Mouse (Mus musculus): ENCODE data around the gene Fiz1.
A peak's percentile ranks its signal among the peaks of the same experiment; 100 is the strongest.
"Not testable (repeated sequence)": the region's sequence is repeated elsewhere in the genome, so short reads cannot be mapped to it uniquely, and the experiment has no call there.

The Fiz1 gene

DNA sequence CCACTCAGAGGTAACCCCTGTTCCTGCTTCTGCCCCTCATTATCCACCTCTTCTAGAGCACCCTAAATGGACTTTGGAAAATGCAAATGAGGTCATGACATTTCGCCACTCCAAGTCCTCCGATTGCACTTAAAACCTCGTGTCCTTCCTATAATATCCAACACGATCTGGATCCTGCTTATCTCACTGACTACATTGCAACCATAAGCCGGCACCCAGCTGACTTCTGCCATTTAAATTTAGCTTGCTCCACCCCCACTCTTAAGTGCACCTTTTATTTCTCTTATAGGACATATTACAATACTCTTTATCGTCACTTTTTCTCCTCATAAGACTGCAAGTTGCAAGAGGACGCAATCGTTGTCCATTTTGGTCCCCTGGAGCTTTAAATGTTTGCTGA is 23.0 kb upstream of the Fiz1 start:
- DNase-seq (ENCODE audit: low read depth) = no peak

DNA sequence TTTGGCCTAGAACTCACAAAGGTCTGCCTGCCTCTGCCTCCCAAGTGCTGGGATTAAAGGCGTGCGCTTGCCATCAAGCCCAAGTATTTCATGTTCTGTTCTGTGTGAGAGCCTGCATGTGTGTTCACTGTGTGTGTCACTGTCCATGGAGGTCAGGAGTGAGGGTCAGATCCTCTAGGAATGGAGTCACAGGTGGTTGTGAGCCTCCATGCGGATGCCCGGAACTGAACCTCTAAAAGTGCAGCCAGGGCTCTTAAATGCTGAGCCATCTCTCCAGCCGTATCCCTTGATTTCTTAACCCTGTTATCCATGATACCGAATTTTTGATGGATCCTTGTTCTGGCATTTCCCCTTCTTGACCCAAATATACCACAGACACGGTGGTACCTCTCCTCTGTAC is 22.5 kb upstream of the Fiz1 start:
- DNase-seq (ENCODE audit: low read depth) = no peak

DNA sequence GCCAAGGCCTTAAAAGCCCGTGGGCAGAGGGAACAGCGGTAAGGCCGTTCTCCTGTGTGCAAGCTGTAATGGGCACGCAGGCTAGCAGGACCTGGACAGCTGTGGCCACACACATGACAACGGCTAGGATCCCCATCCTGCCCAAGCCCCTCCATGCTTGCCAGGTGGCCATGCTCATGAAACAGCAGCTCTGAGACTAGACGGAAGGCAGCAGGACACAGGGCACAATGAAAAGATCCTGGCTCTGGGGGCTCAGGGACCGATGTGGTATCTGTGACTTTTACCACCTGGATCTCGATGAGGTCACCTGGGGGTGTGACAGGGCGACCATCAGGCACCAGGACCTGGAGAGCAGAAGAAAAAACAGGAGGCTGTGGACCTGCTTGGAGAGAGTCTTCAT is 21.6 kb upstream of the Fiz1 start:
- no peak for DNase-seq (ENCODE audit: low read depth)

DNA sequence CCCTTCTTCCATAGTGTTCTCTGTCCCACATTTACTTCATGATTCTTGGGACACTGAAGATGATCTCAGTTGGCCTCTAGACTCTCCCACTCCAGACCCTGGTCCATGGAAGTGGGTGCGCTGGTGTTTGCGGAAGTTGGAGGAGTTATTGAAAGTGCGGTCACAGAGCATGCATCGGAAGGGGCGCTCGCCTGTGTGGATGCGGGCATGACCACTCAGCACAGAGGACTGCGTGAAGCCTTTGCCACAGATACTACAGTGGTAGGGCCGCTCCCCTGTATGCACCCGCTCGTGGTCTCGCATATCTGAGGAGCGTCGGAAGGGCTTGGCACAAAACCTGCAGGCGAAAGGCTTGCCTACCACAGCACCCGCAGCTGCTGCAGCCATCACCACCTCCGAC is 21.1 kb upstream of the Fiz1 start:
- no peak for DNase-seq (ENCODE audit: low read depth)

DNA sequence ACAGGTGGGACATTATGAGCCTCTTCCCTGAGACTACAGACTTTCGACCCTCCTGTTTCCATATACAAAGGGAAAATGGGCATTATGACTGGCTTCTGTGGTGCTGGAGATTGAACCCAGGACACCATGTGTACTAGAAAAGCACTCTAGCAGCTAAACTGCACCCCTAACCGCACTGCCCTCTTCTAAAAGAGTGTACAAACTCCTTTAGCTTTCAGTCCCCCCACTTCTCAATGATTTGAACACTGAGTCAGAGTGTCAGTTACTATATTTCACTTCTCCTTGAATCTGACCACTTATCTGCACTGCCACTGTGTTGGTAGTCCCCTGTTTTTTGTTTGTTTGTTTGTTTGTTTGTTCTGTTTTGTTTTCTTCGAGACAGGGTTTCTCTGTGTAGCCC is 19.3 kb upstream of the Fiz1 start, which contains the start of gene 4632433K11Rik:
Gene 4632433K11Rik, plus strand, starts transcription at position 301 of the 400 bp plus-strand sequence.
- no peak for DNase-seq (ENCODE audit: low read depth)

DNA sequence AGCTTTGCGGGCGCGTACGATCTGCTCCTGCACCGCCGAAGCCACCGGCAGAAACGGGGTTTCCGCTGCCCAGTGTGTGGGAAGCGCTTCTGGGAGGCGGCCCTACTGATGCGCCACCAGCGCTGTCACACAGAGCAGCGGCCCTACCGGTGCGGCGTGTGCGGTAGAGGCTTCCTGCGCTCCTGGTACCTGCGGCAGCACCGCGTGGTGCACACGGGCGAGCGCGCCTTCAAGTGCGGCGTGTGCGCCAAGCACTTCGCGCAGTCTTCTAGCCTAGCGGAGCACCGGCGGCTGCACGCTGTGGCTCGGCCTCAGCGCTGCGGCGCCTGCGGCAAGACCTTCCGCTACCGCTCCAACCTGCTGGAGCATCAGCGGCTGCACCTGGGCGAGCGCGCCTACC is 17.0 kb upstream of the Fiz1 start:
- DNase-seq (ENCODE audit: low read depth) = no peak

DNA sequence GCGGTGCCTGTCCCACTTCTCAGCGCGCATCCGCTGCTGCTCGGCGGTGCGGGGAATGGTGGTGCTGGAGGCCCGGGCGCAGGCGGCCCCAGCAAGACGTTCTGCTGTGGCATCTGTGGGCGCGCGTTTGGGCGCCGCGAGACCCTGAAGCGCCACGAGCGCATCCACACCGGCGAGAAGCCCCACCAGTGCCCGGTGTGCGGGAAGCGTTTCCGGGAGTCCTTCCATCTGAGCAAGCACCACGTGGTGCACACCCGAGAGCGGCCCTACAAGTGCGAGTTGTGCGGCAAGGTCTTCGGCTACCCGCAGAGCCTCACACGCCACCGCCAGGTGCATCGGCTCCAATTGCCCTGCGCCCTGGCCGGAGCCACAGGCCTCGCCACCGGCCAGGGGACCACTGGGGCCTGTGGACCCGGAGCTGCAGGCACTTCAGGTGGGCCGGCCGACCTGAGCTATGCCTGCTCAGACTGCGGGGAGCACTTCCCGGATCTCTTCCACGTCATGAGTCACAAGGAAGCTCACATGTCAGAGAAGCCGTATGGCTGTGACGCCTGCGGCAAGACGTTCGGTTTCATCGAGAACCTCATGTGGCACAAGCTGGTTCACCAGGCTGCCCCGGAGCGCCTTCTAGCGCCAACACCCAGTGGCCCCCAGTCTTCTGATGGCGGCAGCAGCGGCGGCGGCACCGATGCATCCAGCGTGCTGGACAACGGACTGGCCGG is 16.2 kb upstream of the Fiz1 start:
- no peak for DNase-seq (ENCODE audit: low read depth)

DNA sequence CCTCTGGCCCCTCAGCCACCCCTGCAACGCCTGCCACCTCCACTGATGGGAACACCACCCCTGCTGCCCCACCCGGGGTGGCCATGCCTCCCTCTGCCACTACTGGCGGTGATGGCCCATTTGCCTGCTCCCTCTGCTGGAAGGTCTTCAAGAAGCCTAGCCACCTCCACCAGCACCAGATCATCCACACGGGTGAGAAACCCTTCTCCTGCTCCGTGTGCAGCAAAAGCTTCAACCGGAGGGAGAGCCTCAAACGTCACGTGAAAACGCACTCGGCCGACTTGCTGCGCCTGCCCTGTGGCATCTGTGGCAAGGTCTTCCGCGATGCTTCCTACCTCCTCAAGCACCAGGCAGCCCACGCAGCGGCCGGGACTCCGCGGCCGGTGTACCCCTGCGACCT is 15.4 kb upstream of the Fiz1 start:
- no peak for DNase-seq (ENCODE audit: low read depth)

DNA sequence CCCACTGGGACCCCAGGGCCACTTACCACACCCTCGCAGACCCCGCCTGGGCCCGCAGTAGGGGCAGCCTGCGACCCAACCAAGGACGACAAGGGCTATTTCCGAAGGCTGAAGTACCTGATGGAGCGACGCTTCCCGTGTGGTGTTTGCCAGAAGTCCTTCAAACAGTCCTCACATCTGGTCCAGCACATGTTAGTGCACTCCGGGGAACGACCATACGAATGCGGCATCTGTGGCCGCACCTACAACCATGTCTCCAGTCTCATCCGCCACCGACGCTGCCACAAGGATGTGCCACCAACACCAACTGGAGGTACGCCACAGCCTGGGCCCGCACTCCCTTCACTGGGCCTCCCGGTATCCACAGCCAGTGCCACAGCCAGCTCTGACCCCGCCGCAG is 15.0 kb upstream of the Fiz1 start:
- DNase-seq (ENCODE audit: low read depth) = no peak

DNA sequence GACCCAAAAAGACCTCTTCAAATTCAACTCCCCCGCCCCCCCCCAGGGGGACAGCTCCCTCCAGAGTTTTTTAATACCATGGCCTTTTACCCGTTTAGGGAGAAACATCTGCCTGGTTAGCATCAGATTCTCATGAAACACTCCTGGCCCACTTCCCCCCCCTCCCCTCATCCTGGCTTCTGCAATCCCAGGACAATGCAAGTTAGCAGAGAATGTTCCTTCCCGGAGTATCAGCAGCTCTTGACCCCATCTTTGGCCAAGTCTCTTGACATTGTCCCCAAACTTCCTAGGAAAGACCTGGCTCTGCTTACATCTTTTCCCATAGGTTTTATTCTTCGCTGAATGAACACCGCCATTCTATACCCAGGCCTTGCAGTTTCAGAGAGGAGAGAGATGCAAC is 6.7 kb upstream of the Fiz1 start:
- no peak for DNase-seq (ENCODE audit: low read depth)

DNA sequence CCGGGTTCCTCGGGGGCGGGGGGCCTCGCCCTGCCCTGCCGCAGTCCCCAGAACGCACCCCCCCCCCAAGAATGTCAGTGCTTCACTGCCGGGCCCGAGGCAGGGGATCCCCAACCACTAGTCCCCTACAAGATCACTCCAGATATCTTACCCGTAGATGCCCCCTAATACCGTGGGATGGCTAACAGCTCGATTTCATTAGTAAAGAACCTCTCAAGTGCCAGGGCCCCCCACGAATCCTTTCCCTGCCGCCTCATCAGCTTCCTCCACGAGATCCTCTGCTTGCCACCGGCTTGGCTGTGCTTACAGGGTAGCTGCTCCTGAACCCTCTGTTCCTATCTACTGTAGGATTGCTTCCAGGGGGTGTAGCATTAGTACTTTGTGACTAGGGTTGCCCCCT is 6.2 kb upstream of the Fiz1 start:
- peak; percentile 53 for DNase-seq (ENCODE audit: low read depth)

DNA sequence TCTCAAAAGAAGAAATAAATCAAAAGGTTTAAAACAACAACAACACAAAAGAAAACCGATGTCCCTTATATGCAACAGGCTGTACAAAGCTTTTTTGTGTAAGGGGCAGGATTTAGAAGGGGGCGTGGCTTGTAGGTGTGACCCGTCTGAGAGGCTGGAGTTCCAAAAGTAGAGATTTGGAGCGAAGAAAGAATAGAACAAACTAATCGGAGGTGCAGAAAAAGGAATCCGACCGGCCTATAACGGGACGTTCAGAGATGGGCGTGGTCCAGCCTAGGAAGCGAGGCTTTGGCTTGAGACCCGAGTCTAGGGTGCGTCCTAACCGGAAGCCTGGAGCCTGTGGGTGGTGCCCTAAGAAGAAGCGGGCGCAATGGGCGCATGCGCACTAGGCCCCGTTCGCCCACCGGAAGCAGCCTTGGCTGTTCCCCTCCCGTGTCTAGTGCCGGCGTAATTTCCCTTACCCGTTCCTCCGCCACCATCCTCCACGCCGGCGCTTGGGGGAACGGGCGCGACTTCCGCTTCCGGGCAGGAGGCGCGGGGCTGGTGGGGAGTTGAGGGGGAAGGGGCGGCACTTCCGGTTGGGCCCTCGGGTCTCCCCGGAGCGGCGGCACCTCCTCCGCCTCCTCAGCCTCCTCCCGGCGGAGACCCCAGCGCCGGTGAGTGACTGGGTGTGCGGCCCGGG is 5.6 kb upstream of the Fiz1 start, which contains the start of the genes Zfp865 and Ccdc106:
Gene Zfp865, plus strand, starts transcription at position 377 of the 682 bp plus-strand sequence.
Gene Ccdc106, plus strand, starts transcription at position 554 of the 682 bp plus-strand sequence.
- peak; percentile 99 for DNase-seq (ENCODE audit: low read depth)

DNA sequence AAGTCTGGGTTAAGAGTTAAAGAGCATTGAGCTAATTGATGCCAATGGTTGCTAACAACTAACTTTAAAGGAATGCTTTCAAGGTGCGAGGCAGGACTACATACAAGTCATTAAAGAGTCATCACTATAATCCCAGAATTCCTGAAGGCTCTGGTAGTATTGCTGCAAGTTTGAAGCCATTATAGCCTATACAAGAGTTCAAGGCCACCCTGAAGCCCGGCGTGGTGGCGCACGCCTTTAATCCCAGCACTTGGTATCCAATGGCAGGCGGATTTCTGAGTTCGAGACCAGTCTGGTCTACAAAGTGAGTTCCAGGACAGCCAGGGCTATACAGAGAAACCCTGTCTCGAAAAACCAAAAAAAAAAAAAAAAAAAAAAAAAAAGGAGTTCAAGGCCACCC is 5.1 kb upstream of the Fiz1 start:
- DNase-seq (ENCODE audit: low read depth) = peak; percentile 29

DNA sequence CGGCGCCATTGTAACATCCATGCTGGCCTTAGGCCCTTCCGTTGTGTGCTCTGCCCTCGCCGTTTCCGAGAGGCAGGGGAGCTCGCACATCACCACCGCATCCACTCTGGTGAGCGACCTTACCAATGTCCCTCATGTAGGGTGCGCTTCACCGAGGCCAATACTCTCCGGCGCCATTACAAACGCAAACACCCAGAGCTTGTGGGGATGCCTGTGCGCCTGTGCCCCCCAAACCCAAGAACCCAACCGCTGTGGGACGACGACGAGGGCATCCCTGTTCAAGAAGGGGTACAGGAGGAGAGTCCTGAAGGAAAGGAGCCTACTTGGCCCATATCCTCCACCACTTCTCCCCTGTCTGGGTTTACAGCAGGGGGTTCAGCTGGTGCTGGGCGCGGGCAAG is 3.4 kb upstream of the Fiz1 start:
- no peak for DNase-seq (ENCODE audit: low read depth)

DNA sequence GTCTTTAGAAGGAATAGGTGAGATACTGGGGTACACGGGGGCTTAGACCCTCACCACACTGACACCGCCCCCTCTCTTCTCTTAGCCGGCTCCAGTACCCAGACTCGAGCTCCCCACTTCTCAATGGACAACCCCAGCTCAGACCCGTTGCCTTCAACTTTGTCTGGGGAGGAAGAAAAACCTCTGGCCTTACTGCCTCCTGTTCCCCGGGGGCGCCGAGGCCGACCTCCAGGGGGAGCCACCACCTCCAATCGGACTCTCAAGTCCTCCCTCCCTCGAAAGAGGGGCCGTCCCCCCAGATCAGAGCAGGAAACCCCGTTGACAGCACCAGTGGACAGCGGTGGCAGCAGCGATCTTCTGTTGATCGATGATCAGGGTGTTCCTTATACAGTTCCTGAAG is 2.9 kb upstream of the Fiz1 start:
- DNase-seq (ENCODE audit: low read depth) = no peak

DNA sequence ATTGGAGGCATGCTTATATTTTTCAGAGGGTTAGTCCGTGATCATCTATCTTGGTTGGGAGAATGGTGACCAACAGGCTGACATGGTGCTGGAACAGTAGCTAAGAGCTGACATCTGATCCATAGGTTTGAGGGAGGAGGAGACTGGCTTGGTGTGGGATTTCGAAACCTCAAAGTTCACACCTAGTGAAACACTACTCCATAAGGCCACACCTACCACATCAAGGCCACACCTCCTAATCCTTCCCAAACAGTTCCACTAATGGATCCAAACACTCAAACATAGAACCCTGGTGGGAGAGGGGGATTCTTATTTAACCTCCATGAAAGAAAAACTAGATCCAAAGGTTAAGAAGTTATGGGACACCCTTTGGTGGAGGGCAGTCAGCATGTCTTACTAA is 2.4 kb upstream of the Fiz1 start:
- peak; percentile 32 for DNase-seq (ENCODE audit: low read depth)

DNA sequence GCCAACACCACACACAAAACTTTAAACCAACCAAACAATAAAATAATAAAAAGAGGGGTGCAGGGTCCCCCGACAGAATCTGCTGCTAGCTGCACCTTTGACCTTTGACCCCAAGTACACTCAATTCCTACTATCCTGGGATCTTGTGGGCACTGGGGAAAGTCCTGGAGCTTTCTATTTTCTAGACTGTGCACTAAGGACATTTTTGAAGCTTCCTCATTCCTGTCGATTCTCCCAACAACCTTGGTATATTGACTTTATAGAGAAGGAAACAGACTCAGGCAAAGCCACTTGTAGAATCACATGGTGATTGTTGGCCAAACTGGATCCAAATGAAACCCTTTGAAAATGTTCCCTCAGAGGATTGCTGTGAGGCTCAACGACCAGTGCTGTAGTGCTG is 1.6 kb upstream of the Fiz1 start:
- DNase-seq (ENCODE audit: low read depth) = no peak

DNA sequence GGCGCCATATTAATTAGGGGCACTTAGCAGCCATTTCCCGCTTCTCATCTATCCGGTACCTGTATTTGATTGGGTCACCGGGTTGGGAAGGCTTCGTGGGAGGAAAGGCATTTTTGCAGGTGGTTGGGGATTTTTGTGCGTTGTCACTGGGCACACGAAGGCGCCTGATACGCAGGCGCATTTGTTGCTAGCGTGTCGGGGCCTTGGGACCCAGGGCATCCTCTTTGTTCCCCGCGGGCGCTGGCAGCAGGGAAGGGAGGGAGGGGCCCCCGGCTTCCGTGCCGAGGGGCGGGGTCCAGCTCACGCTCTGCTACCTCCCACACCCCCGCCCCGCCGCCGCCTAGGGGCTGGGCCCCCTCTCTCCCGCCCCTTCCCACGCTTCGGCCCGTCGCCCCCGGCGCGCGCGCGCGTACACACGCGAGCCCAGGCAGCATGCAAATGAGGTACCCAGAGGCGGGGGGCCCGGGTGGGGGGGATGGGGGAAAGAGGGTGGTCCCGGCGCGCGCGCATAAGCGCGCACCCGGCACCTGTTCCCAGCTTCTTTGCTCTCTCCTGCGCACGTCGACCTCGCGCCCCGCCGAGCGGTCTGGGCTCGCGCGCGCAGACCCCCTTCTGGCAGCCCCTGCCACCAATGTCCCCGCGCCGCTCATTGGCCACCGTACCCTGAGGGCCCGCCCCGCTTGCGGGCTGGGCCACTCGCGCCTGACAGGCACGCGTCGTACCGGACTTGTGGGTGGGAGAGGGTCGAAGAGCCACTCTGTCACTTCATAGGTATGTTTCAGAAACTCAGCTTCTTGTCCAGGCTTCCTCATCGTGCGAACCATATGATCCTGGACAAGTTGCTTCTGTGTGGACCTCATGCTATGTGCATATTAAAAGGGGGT is 863 bp upstream of the Fiz1 start, which contains the start of gene Gm44973:
Gene Gm44973, plus strand, starts transcription at position 379 of the 884 bp plus-strand sequence.
- DNase-seq (ENCODE audit: low read depth) = peak; percentile 99

DNA sequence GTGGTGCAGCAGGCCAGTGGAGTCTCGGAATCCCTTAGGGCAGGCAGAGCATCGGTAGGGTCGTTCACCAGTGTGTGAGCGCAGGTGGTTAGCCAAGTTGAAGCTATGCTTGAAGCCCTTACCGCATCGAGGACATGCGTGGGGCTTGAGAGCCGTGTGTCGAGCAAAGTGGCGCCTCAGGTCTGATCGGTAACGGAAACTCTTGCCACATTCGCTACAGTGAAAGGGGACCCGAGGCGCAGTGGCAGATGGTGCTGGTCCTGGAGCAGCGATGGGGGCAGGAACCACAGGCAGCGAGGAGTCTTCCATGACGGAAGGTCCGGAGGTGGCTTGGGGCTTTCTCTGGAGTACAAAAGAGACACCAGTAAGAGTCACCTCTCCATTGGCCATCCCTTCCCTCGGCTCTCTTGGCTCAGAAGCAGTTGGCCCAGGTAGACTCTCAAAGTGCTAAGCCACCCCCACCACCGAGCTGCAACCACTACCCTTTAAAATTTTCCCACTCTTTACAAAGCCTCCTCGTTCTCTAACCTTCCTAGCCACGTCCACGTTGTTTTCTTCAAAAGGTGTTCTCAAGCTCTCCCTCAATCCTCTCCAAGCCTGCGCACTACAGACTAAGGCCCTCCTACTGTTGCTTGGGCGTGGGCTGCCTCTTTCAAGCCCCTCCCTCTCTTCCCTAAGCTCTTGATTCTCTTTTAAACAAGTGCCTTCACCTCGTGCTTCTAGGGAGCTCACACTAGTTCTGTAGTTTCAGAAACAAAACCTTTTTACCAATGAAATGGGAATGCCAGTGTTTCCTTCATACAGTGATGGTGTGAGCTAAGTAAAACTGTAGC is 1.6 kb downstream of the Fiz1 start:
- DNase-seq (ENCODE audit: low read depth) = no peak

DNA sequence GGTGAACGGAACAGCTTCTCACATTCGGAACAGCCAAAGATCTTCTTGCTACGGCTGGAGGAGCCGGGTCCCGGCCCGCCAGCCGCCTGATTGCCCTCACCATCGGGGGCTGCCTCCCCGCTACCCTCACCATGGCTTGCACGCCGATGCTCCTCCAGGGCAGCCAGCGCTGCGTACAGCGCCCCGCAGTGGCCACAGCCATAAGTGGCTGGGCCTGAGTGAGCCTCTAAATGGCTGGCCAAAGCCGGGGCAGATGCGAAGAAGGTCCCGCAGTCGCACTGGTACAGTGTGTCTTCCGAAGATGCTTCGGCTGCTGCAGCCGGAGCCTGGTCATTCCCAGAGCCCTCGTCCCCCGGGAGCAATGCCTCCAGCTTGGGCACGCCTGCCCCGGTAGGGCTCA is 6.3 kb downstream of the Fiz1 start:
- DNase-seq (ENCODE audit: low read depth) = no peak

DNA sequence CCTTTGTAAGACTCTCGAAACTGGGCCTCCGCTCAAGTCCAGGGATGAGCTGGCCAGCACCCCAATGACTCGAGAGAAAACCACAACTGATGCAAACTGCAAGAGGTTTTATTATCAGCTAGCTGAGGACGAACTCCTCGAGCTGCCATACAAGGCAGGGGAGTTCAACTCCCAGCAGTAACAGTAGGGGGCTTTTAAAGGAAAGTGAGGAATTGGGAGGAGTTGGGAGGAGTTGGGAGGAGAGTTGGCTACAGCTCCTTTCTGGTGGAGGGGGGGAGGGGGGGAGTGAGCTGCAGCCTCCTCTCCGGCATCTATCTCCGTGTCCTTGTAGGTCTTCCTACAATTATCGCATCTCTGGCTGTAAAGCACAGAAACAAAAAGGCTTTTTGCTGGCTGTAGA is 11.6 kb downstream of the Fiz1 start:
- DNase-seq (ENCODE audit: low read depth) = not testable (repeated sequence)

DNA sequence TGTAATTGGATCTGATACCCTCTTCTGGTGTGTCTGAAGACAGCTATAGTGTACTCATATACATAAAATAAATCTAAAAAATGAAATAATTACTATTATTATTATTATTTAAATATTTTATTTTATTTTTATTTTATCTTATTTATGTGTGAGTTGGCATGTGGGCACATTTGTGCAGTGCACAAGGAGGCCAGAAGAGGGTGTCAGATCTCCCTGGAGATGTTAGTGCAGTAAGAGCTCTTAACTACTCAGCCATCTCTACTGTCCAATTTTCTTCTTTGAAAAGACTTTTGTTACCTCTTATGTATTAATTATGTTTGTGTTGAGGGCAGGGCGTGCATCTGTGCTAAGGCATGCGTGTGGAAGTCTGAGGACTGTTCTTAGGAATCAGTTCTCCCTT is 14.6 kb downstream of the Fiz1 start:
- DNase-seq (ENCODE audit: low read depth) = peak; percentile 71
